Mouse (Mus musculus) heart, adult 2 months (tissue): Measurements from ENCODE around the gene Gcnt2.

Experiments used
- CTCF ChIP-seq: fragments of 200-600 bp; IDR thresholded peaks from 2 replicates; pipeline ENCODE4 v1.8.1; 2022; ENCODE audit warnings: antibody characterized with exemption, mild to moderate bottlenecking, moderate library complexity
- EP300 ChIP-seq: fragments of 200-500 bp; IDR thresholded peaks from 2 replicates; pipeline ENCODE4 v1.6.1; 2011; ENCODE audit warnings: low read depth, low read length, control low read depth; ENCODE audit not compliant: insufficient read depth
- POLR2A ChIP-seq: fragments of 200-500 bp; IDR thresholded peaks from 2 replicates; pipeline ENCODE4 v1.6.1; 2011; ENCODE audit warnings: mild to moderate bottlenecking, low read depth, low read length, control low read depth; ENCODE audit not compliant: insufficient read depth

DNA sequence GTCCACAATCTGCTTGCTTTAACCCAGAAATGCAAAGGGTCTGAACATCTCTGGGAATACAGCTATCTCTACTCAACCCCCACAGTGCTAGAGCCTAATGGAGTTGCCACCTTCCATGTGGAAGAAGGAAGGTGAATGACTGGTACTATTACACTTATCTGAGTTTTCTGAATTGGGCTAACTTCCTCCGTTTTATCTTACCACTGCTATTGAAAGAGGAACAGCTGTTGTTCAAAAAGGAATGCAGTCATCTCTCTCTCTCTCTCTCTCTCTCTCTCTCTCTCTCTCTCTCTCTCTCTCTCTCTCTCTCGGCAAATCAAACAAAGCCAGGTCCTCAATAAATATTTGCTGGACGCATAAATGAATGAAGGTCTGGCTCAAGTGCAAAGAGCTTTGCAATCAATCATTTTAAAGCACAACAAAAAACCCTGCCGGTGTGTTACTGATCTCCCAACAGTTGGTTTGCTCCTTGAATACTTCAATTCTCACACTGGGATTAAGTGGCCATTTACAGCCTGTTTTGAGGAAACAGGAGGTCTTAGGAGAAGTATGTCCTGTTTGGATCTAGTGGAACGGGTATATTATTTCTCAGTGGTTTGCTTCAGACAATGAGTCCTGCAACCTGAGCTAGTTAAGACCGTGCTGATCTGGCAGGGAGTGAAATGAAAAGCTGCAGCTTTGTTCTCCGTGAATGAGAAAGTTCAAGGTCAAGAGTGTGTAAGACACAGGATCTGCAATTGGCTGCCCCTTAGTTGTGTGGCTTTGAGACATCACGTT, 135.1 kb downstream of the Gcnt2 start:
- TF ChIP-seq POLR2A (no peak), CTCF (no peak), EP300 (no peak)
